Mouse (Mus musculus) right cerebral cortex, postnatal 14 days (tissue): Measurements from ENCODE around the gene Dpt.
"Not testable (repeated sequence)": the region's sequence is repeated elsewhere in the genome, so short reads cannot be mapped to it uniquely, and the experiment has no call there.

Experiments used
- DNase-seq: peaks from one replicate; pipeline ENCODE4 v3.0.0; 2022

The Dpt gene

GRCm38 (mm10) chr1:164796471-164796870, at the start of gene Dpt:
Dpt (plus strand) TSS chr1:164796644.
- no peak for DNase-seq

- DNase-seq = no peak
Observed at GRCm38 (mm10) chr1:164753736-164754135, 42.7 kb upstream of the Dpt start.

- no peak for DNase-seq
Observed at GRCm38 (mm10) chr1:164755671-164756070, 40.8 kb upstream of the Dpt start.

GRCm38 (mm10) chr1:164756951-164757350, 39.5 kb upstream of the Dpt start:
- DNase-seq = no peak

- DNase-seq = no peak
Observed at GRCm38 (mm10) chr1:164758401-164758800, 38.0 kb upstream of the Dpt start.

GRCm38 (mm10) chr1:164762276-164762675, 34.2 kb upstream of the Dpt start:
- DNase-seq = no peak

- no peak for DNase-seq
Observed at GRCm38 (mm10) chr1:164766646-164767045, 29.8 kb upstream of the Dpt start.

GRCm38 (mm10) chr1:164770611-164771010, 25.8 kb upstream of the Dpt start:
- DNase-seq = no peak

- DNase-seq = no peak
Observed at GRCm38 (mm10) chr1:164780851-164781510, 15.5 kb upstream of the Dpt start.

- no peak for DNase-seq
Observed at GRCm38 (mm10) chr1:164786165-164786564, 10.3 kb upstream of the Dpt start.

GRCm38 (mm10) chr1:164787771-164788170, 8.7 kb upstream of the Dpt start:
- peak; percentile 75 for DNase-seq

- DNase-seq = no peak
Observed at GRCm38 (mm10) chr1:164788292-164788691, 8.2 kb upstream of the Dpt start.

- not testable (repeated sequence) for DNase-seq
Observed at GRCm38 (mm10) chr1:164790296-164790695, 6.1 kb upstream of the Dpt start.

- no peak for DNase-seq
Observed at GRCm38 (mm10) chr1:164793049-164793448, 3.4 kb upstream of the Dpt start.

GRCm38 (mm10) chr1:164797746-164798285, 1.4 kb downstream of the Dpt start:
- no peak for DNase-seq

- DNase-seq = no peak
Observed at GRCm38 (mm10) chr1:164798471-164798922, 2.1 kb downstream of the Dpt start.

GRCm38 (mm10) chr1:164799161-164799560, 2.7 kb downstream of the Dpt start:
- no peak for DNase-seq

GRCm38 (mm10) chr1:164804277-164804676, 7.8 kb downstream of the Dpt start:
- no peak for DNase-seq

- no peak for DNase-seq
Observed at GRCm38 (mm10) chr1:164804751-164805435, 8.4 kb downstream of the Dpt start.

- no peak for DNase-seq
Observed at GRCm38 (mm10) chr1:164809371-164809770, 12.9 kb downstream of the Dpt start.

- no peak for DNase-seq
Observed at GRCm38 (mm10) chr1:164811296-164811695, 14.9 kb downstream of the Dpt start.

GRCm38 (mm10) chr1:164814243-164814642, 17.8 kb downstream of the Dpt start:
- no peak for DNase-seq

GRCm38 (mm10) chr1:164815330-164815729, 18.9 kb downstream of the Dpt start:
- DNase-seq = no peak

GRCm38 (mm10) chr1:164817331-164817730, 20.9 kb downstream of the Dpt start:
- DNase-seq = no peak
